8 mouse cellular contexts compared by ENCODE assay signal in genomic region chr2:165922047-165922728, GRCm38 (mm10). TPM values are rescaled to one million over a fixed set of nuclear protein-coding genes. Genes with fewer than 3 reads are reported as not detected.
DNase-seq lines count a peak whose midpoint lies in the region; ATAC-seq and TF ChIP-seq lines count a peak whose summit lies in the region.

No protein-coding gene starts in this region.

- peak; percentile 90 for DNase-seq in MEL-GATA-1-ER (ENCODE audit: extremely low read depth, low read depth)
- peak; percentile 33 for DNase-seq in embryonic facial prominence, embryonic 14.5 days (ENCODE audit: low spot score)
- no peak for DNase-seq in liver, embryonic 13.5 days
- peak; percentile 94 for DNase-seq in splenic B cell, adult 2 months (ENCODE audit: low read depth, low spot score)
- DNase-seq in frontal cortex, postnatal 25 days (ENCODE audit: low spot score in 2 of 2) = no peak
- DNase-seq in frontal cortex, adult 2 months (ENCODE audit: extremely low spot score in 1 of 2, low spot score in 1 of 2) = no peak
- DNase-seq in right cerebral cortex, postnatal 36 days (ENCODE audit: low spot score in 2 of 2) = no peak
- DNase-seq in layer of hippocampus, adult 2 months (ENCODE audit: low spot score in 2 of 2) = no peak

- no peaks in the 10 kb centered on the region for H3K9me3 ChIP-seq in embryonic facial prominence, embryonic 14.5 days (ENCODE audit: control insufficient read depth, low read length)
- no peaks in the 10 kb centered on the region for H3K9me3 ChIP-seq in liver, embryonic 13.5 days (replicated peaks)

- no peak for TF ChIP-seq CTCF in layer of hippocampus, adult 2 months (conservative IDR thresholded peaks at IDR 0.05)

- no peak overlapping the region for H3K27ac ChIP-seq in embryonic facial prominence, embryonic 14.5 days (replicated peaks; ENCODE audit: low read depth, low read length)
- H3K27ac ChIP-seq in liver, embryonic 13.5 days = peak overlapping the region; percentile 48; the same call in 1 of the 2 replicates
- no peak overlapping the region for H3K27ac ChIP-seq in layer of hippocampus, adult 2 months

- no peak overlapping the region for H3K9ac ChIP-seq in embryonic facial prominence, embryonic 14.5 days (ENCODE audit: low read depth, low read length)
- H3K9ac ChIP-seq in liver, embryonic 13.5 days = peak overlapping the region; percentile 2; the same call in 1 of the 2 replicates

- no peak overlapping the region for H3K4me2 ChIP-seq in embryonic facial prominence, embryonic 14.5 days (ENCODE audit: low read depth, low read length)
- H3K4me2 ChIP-seq in liver, embryonic 13.5 days = peak overlapping the region; percentile 37

- H3K27me3 ChIP-seq in embryonic facial prominence, embryonic 14.5 days (replicated peaks; ENCODE audit: control insufficient read depth, insufficient read depth, low read length) = no peaks in the 10 kb centered on the region
- H3K27me3 ChIP-seq in liver, embryonic 13.5 days = no peaks in the 10 kb centered on the region
- no peaks in the 10 kb centered on the region for H3K27me3 ChIP-seq in splenic B cell, adult 2 months (ENCODE audit: control insufficient read depth, insufficient read depth, low read length, poor library complexity, severe bottlenecking)

- WGBS in embryonic facial prominence, embryonic 14.5 days = 62% methylated on average over 13 of the region's 13 CpGs
- 26% methylated on average over 13 of the region's 13 CpGs for WGBS in liver, embryonic 13.5 days (ENCODE audit: insufficient replicate concordance)

- ATAC-seq in embryonic facial prominence, embryonic 14.5 days (ENCODE audit: low read depth) = no peak
- ATAC-seq in liver, embryonic 13.5 days (ENCODE audit: low read depth) = peak; percentile 76

- H3K4me1 ChIP-seq in embryonic facial prominence, embryonic 14.5 days (ENCODE audit: control insufficient read depth, insufficient read depth, low read length) = no peaks in the 10 kb centered on the region
- H3K4me1 ChIP-seq in liver, embryonic 13.5 days (replicated peaks) = peaks cover 34% of the 10 kb centered on the region

- no peaks in the 10 kb centered on the region for H3K36me3 ChIP-seq in embryonic facial prominence, embryonic 14.5 days (ENCODE audit: control insufficient read depth, insufficient read depth, low read length)
- no peaks in the 10 kb centered on the region for H3K36me3 ChIP-seq in liver, embryonic 13.5 days
- H3K36me3 ChIP-seq in splenic B cell, adult 2 months (ENCODE audit: control insufficient read depth, insufficient read depth, low read length, poor library complexity, severe bottlenecking) = no peaks in the 10 kb centered on the region

- H3K4me3 ChIP-seq in embryonic facial prominence, embryonic 14.5 days (ENCODE audit: low read depth, low read length) = no peak overlapping the region
- no peak overlapping the region for H3K4me3 ChIP-seq in liver, embryonic 13.5 days (replicated peaks)
- no peak overlapping the region for H3K4me3 ChIP-seq in layer of hippocampus, adult 2 months

RNA-seq across cellular contexts. Expression of gene Zmynd8, which starts 23.4 kb away (rescaled TPM):
- polyA plus RNA-seq in embryonic facial prominence, embryonic 14.5 days (2014; fragmentation: Nextera tagmentation; extraction: Ambion mirVana) = 28.6 and 32.7 TPM in 2 replicates
- 26.5 and 28.3 TPM in 2 replicates for polyA plus RNA-seq in liver, embryonic 13.5 days (2015; fragmentation: Nextera tagmentation; extraction: Ambion mirVana)
- polyA plus RNA-seq in frontal cortex, adult 2 months (2012; rRNA removed) = 79.7 and 86.6 TPM in 2 replicates
- total RNA-seq in layer of hippocampus, adult 2 months (2021) = 100 to 1,000 TPM; 173 to 186 TPM

Comparison
In these comparisons a context has a peak if more than half of its experiments do, and no peak if none do; other contexts are left out.
1. DNase-seq: peak in MEL-GATA-1-ER (single experiment), embryonic facial prominence, embryonic 14.5 days (single experiment) and splenic B cell, adult 2 months (single experiment); none in liver, embryonic 13.5 days (single experiment), frontal cortex, postnatal 25 days (0 of 2), frontal cortex, adult 2 months (0 of 2), right cerebral cortex, postnatal 36 days (0 of 2) and layer of hippocampus, adult 2 months (0 of 2).